Comparison of ENCODE assay signal across 8 mouse cellular contexts in the genomic region with DNA sequence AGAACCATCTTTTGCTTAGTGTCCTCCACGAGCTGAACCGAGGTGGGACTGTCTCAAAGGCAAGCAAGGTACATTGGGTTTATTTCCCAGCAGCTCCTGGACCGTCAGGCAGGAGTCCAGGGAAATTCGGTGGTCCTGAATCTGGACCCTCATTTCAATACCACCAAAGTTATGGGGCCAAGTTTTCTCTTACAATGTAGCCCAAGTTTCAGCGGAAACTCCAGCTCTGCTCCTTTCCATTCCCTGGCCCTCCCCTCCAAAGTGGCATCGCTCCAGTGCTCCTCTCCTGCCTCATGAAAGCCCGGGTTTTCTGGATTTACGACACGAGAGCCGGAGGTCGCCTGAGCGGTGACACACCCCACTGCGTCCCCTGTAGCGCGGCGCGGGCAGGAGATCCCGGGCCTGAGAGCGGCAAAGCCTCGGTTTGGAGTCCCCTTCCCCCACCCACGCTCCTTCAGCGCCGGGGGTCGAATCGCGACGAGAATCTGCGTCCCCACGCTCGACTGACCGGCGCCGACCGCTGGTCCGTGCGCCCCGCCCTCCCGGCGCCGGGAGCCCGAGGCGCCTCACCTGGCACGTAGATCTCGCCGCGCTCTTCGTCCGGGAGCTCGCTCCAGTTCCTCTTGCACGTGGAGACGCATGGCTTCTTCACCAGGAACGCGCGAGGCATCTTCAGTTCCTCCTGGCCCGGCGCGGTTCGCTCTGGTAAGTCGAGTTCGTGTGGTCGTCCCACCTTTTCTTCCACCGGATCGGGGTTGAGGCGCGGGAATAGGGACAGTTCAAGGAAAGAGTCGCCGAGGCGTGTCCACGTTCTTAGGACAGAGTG. TPM values are rescaled to one million over a fixed set of nuclear protein-coding genes. Genes with fewer than 3 reads are reported as not detected.
DNase-seq lines count a peak whose midpoint lies in the region; ATAC-seq and TF ChIP-seq lines count a peak whose summit lies in the region.

No protein-coding gene starts in this region.

- H3K27ac ChIP-seq in thymus, adult 2 months (ENCODE audit: control insufficient read depth, insufficient read depth, low read length): no peak overlapping the region
- no peak overlapping the region for H3K27ac ChIP-seq in forebrain, embryonic 15.5 days (replicated peaks)
- 0 out of 2 replicates have a peak overlapping the region, but pooled peaks have one; percentile 14 for H3K27ac ChIP-seq in limb, embryonic 10.5 days
- no peak overlapping the region for H3K27ac ChIP-seq in neural tube, embryonic 14.5 days (ENCODE audit: low read depth, low read length)

- H3K4me3 ChIP-seq in thymus, adult 2 months (ENCODE audit: control insufficient read depth, insufficient read depth, low read length): peak overlapping the region; percentile 0; the same call in 1 of the 2 replicates
- peak overlapping the region; percentile 37 for H3K4me3 ChIP-seq in forebrain, embryonic 15.5 days
- H3K4me3 ChIP-seq in limb, embryonic 10.5 days: peak overlapping the region; percentile 51
- peak overlapping the region; percentile 27 for H3K4me3 ChIP-seq in neural tube, embryonic 14.5 days (ENCODE audit: low read depth, low read length)

- peak overlapping the region; percentile 60 for H3K4me2 ChIP-seq in forebrain, embryonic 15.5 days (replicated peaks)
- peak overlapping the region; percentile 50 for H3K4me2 ChIP-seq in neural tube, embryonic 14.5 days (ENCODE audit: low read depth, low read length)

- H3K36me3 ChIP-seq in thymus, adult 2 months (ENCODE audit: control insufficient read depth, insufficient read depth, low read length): no peaks in the 10 kb centered on the region
- H3K36me3 ChIP-seq in forebrain, embryonic 15.5 days: no peaks in the 10 kb centered on the region
- H3K36me3 ChIP-seq in limb, embryonic 10.5 days: no peaks in the 10 kb centered on the region
- no peaks in the 10 kb centered on the region for H3K36me3 ChIP-seq in neural tube, embryonic 14.5 days (ENCODE audit: control insufficient read depth, insufficient read depth, low read length)

- TF ChIP-seq CTCF in thymus, adult 2 months (IDR thresholded peaks at IDR 0.05; ENCODE audit: borderline replicate concordance, control insufficient read depth, extremely low read depth, insufficient read depth, low read length, poor library complexity): no peak

- 0 out of 2 replicates have a peak overlapping the region, but pooled peaks have one; percentile 22 for H3K9ac ChIP-seq in forebrain, embryonic 15.5 days (replicated peaks)
- H3K9ac ChIP-seq in neural tube, embryonic 14.5 days (replicated peaks; ENCODE audit: low read depth, low read length): 0 out of 2 replicates have a peak overlapping the region, but pooled peaks have one; percentile 25

- no peak for ATAC-seq in forebrain, embryonic 15.5 days (replicated peaks)
- ATAC-seq in neural tube, embryonic 14.5 days (ENCODE audit: low read depth): no peak

- no peak for TF ChIP-seq POLR2A in thymus, adult 2 months (IDR thresholded peaks at IDR 0.05; ENCODE audit: control insufficient read depth, extremely low read depth, insufficient read depth, low read length, poor library complexity)

- no peaks in the 10 kb centered on the region for H3K9me3 ChIP-seq in forebrain, embryonic 15.5 days
- H3K9me3 ChIP-seq in limb, embryonic 10.5 days (replicated peaks): no peaks in the 10 kb centered on the region
- no peaks in the 10 kb centered on the region for H3K9me3 ChIP-seq in neural tube, embryonic 14.5 days (ENCODE audit: control insufficient read depth, low read length)

- H3K4me1 ChIP-seq in thymus, adult 2 months (replicated peaks; ENCODE audit: control insufficient read depth, insufficient read depth, low read length): peaks cover 9% of the 10 kb centered on the region
- peaks cover 15% of the 10 kb centered on the region for H3K4me1 ChIP-seq in forebrain, embryonic 15.5 days
- peaks cover 27% of the 10 kb centered on the region for H3K4me1 ChIP-seq in limb, embryonic 10.5 days
- H3K4me1 ChIP-seq in neural tube, embryonic 14.5 days (ENCODE audit: control insufficient read depth, insufficient read depth, low read length): peaks cover 12% of the 10 kb centered on the region

- H3K27me3 ChIP-seq in thymus, adult 2 months (ENCODE audit: control insufficient read depth, insufficient read depth, low read length): peaks cover 16% of the 10 kb centered on the region; the same call in 1 of the 2 replicates
- peaks cover 73% of the 10 kb centered on the region for H3K27me3 ChIP-seq in forebrain, embryonic 15.5 days
- peaks cover 99% of the 10 kb centered on the region for H3K27me3 ChIP-seq in limb, embryonic 10.5 days (ENCODE audit: low read depth, poor library complexity, severe bottlenecking)
- peaks cover 59% of the 10 kb centered on the region for H3K27me3 ChIP-seq in neural tube, embryonic 14.5 days (ENCODE audit: control insufficient read depth, insufficient read depth, low read length)

- no peak for DNase-seq in thymus, adult 2 months
- no peak for DNase-seq in thymus, postnatal 0 days (ENCODE audit: low spot score)
- peak; percentile 57 for DNase-seq in limb, embryonic 10.5 days (ENCODE audit: low spot score)
- DNase-seq in left cerebral cortex, postnatal 4 days: no peak
- DNase-seq in layer of hippocampus, adult 18-20 months (ENCODE audit: low spot score in 2 of 2): no peak
- DNase-seq in right cerebral cortex, postnatal 25 days: no peak

- intact Hi-C loops in left cerebral cortex, postnatal 4 days (cut with DNase I): no loop called here

- 3% methylated on average over 69 of the region's 69 CpGs for WGBS in thymus, adult 2 months
- under 1% methylated on average over 69 of the region's 69 CpGs for WGBS in forebrain, embryonic 15.5 days
- WGBS in limb, embryonic 10.5 days: 1% methylated on average over 69 of the region's 69 CpGs
- whole genome bisulfite sequencing in neural tube, embryonic 14.5 days: under 1% methylated on average over 69 of the region's 69 CpGs

RNA-seq across cellular contexts. Expression of gene Ovol1, which starts 0.6 kb away (rescaled TPM):
- polyA plus RNA-seq in thymus, adult 2 months (2012; rRNA removed): 1.4 and 1.9 TPM in 2 replicates
- 1.9 TPM in 2 replicates for polyA plus RNA-seq in thymus, postnatal 0 days (2015; fragmentation: Nextera tagmentation; extraction: Ambion mirVana)
- polyA plus RNA-seq in forebrain, embryonic 15.5 days (2015; fragmentation: Nextera tagmentation; extraction: Ambion mirVana): not detected in 2 replicates
- polyA plus RNA-seq in limb, embryonic 10.5 days (2016; fragmentation: Nextera tagmentation; extraction: Ambion mirVana): 0.74 and 0.86 TPM in 2 replicates
- polyA plus RNA-seq in neural tube, embryonic 14.5 days (2014; fragmentation: Nextera tagmentation; extraction: Ambion mirVana): 0.14 TPM in 1 of 2 replicates, not detected in the other
- total RNA-seq in left cerebral cortex, postnatal 4 days (2021): not detected
- not detected for total RNA-seq in layer of hippocampus, adult 18-20 months (2021)

RNA-seq across cellular contexts. Expression of gene Ap5b1, which starts 8.0 kb away (rescaled TPM):
- 35.0 and 38.9 TPM in 2 replicates for polyA plus RNA-seq in thymus, adult 2 months (2012; rRNA removed)
- polyA plus RNA-seq in thymus, postnatal 0 days (2015; fragmentation: Nextera tagmentation; extraction: Ambion mirVana): 8.9 and 9.8 TPM in 2 replicates
- polyA plus RNA-seq in forebrain, embryonic 15.5 days (2015; fragmentation: Nextera tagmentation; extraction: Ambion mirVana): 2.2 and 2.3 TPM in 2 replicates
- 1.2 and 1.4 TPM in 2 replicates for polyA plus RNA-seq in limb, embryonic 10.5 days (2016; fragmentation: Nextera tagmentation; extraction: Ambion mirVana)
- polyA plus RNA-seq in neural tube, embryonic 14.5 days (2014; fragmentation: Nextera tagmentation; extraction: Ambion mirVana): 2.6 and 3.7 TPM in 2 replicates
- 10 to 100 TPM; 11.6 to 12.2 TPM for total RNA-seq in left cerebral cortex, postnatal 4 days (2021)
- 1 to 10 TPM; 6.4 to 6.5 TPM for total RNA-seq in layer of hippocampus, adult 18-20 months (2021)

RNA-seq across cellular contexts. Expression of gene Rnaseh2c, which starts 41.8 kb away (rescaled TPM):
- polyA plus RNA-seq in thymus, adult 2 months (2012; rRNA removed): 87.0 and 96.5 TPM in 2 replicates
- polyA plus RNA-seq in thymus, postnatal 0 days (2015; fragmentation: Nextera tagmentation; extraction: Ambion mirVana): 127 and 157 TPM in 2 replicates
- 93.4 and 99.8 TPM in 2 replicates for polyA plus RNA-seq in forebrain, embryonic 15.5 days (2015; fragmentation: Nextera tagmentation; extraction: Ambion mirVana)
- polyA plus RNA-seq in limb, embryonic 10.5 days (2016; fragmentation: Nextera tagmentation; extraction: Ambion mirVana): 197 and 205 TPM in 2 replicates
- polyA plus RNA-seq in neural tube, embryonic 14.5 days (2014; fragmentation: Nextera tagmentation; extraction: Ambion mirVana): 49.8 and 51.7 TPM in 2 replicates
- total RNA-seq in left cerebral cortex, postnatal 4 days (2021): 10 to 100 TPM; 47.3 to 49.7 TPM
- 10 to 100 TPM; 72.0 to 79.8 TPM for total RNA-seq in layer of hippocampus, adult 18-20 months (2021)

RNA-seq across cellular contexts. Expression of gene Snx32, which starts 49.5 kb away (rescaled TPM):
- polyA plus RNA-seq in thymus, adult 2 months (2012; rRNA removed): 20.0 and 22.6 TPM in 2 replicates
- 9.9 and 10.8 TPM in 2 replicates for polyA plus RNA-seq in thymus, postnatal 0 days (2015; fragmentation: Nextera tagmentation; extraction: Ambion mirVana)
- polyA plus RNA-seq in forebrain, embryonic 15.5 days (2015; fragmentation: Nextera tagmentation; extraction: Ambion mirVana): 71.9 and 72.8 TPM in 2 replicates
- polyA plus RNA-seq in limb, embryonic 10.5 days (2016; fragmentation: Nextera tagmentation; extraction: Ambion mirVana): 4.1 and 7.0 TPM in 2 replicates
- 95.2 and 107 TPM in 2 replicates for polyA plus RNA-seq in neural tube, embryonic 14.5 days (2014; fragmentation: Nextera tagmentation; extraction: Ambion mirVana)
- 10 to 100 TPM; 64.8 to 67.7 TPM for total RNA-seq in left cerebral cortex, postnatal 4 days (2021)
- total RNA-seq in layer of hippocampus, adult 18-20 months (2021): 10 to 100 TPM; 79.9 to 85.2 TPM

RNA-seq across cellular contexts. Expression of gene Kat5, which starts 50.2 kb away (rescaled TPM):
- polyA plus RNA-seq in thymus, adult 2 months (2012; rRNA removed): 90.0 and 106 TPM in 2 replicates
- polyA plus RNA-seq in thymus, postnatal 0 days (2015; fragmentation: Nextera tagmentation; extraction: Ambion mirVana): 65.3 and 73.8 TPM in 2 replicates
- polyA plus RNA-seq in forebrain, embryonic 15.5 days (2015; fragmentation: Nextera tagmentation; extraction: Ambion mirVana): 75.9 and 76.9 TPM in 2 replicates
- polyA plus RNA-seq in limb, embryonic 10.5 days (2016; fragmentation: Nextera tagmentation; extraction: Ambion mirVana): 51.5 and 59.3 TPM in 2 replicates
- 45.6 and 47.3 TPM in 2 replicates for polyA plus RNA-seq in neural tube, embryonic 14.5 days (2014; fragmentation: Nextera tagmentation; extraction: Ambion mirVana)
- 10 to 100 TPM; 84.6 to 98.4 TPM for total RNA-seq in left cerebral cortex, postnatal 4 days (2021)
- 10 to 100 TPM; 78.7 to 86.3 TPM for total RNA-seq in layer of hippocampus, adult 18-20 months (2021)

Comparison
In these comparisons a context has a peak if more than half of its experiments do, and no peak if none do; other contexts are left out.
1. H3K4me3 ChIP-seq: peak in every context shown above with its lines; median percentile 51 in limb, embryonic 10.5 days; 37 in forebrain, embryonic 15.5 days; 27 in neural tube, embryonic 14.5 days; 0 in thymus, adult 2 months.